Mouse (Mus musculus) myocyte (in vitro differentiated cells): ENCODE results near the gene Ano10.

Experiments
- CEBPB ChIP-seq: IDR thresholded peaks from 2 replicates; pipeline ENCODE4 v1.6.1; 2011; ENCODE audit warnings: mild to moderate bottlenecking, moderate library complexity; ENCODE audit not compliant: poor library complexity, insufficient read depth, severe bottlenecking
- E2F4 ChIP-seq: IDR thresholded peaks from one replicate; pipeline ENCODE4 v1.6.1; 2011; ENCODE audit warnings: mild to moderate bottlenecking, control low read depth, moderate library complexity; ENCODE audit not compliant: insufficient read depth
- MAX ChIP-seq: IDR thresholded peaks from one replicate; pipeline ENCODE4 v1.6.1; 2011; ENCODE audit warnings: low read depth, mild to moderate bottlenecking, control low read depth
- MYOD1 ChIP-seq, 3 experiments: IDR thresholded peaks; one replicate each; pipeline ENCODE4 v1.6.1; 2011; ENCODE audit warnings: control low read depth in 2 of 3, low read depth in 2 of 3, mild to moderate bottlenecking in 2 of 3, moderate library complexity in 1 of 3; ENCODE audit not compliant: insufficient read length in 2 of 3, control insufficient read depth in 1 of 3
- MYOG ChIP-seq, 3 experiments: IDR thresholded peaks; one replicate each; pipeline ENCODE4 v1.6.1; 2011; ENCODE audit warnings: control low read depth in 2 of 3, low read depth in 2 of 3, mild to moderate bottlenecking in 2 of 3; ENCODE audit not compliant: insufficient read length in 2 of 3, control insufficient read depth in 1 of 3, insufficient read depth in 1 of 3
- POLR2A ChIP-seq: IDR thresholded peaks from one replicate; pipeline ENCODE4 v1.6.1; 2011; ENCODE audit warnings: low read depth, mild to moderate bottlenecking, control low read depth, moderate library complexity; ENCODE audit not compliant: insufficient read length
- POLR2AphosphoS2 ChIP-seq: IDR thresholded peaks from one replicate; pipeline ENCODE4 v1.6.1; 2011; ENCODE audit warnings: low read depth, control low read depth; ENCODE audit not compliant: insufficient read length
- REST ChIP-seq: IDR thresholded peaks from one replicate; pipeline ENCODE4 v1.6.1; 2011; ENCODE audit warnings: mild to moderate bottlenecking, control low read depth, moderate library complexity; ENCODE audit not compliant: insufficient read depth, insufficient read length
- SRF ChIP-seq: IDR thresholded peaks from one replicate; pipeline ENCODE4 v1.6.1; 2011; ENCODE audit warnings: low read depth; ENCODE audit not compliant: control insufficient read depth, insufficient read length
- TCF12 ChIP-seq: IDR thresholded peaks from one replicate; pipeline ENCODE4 v1.6.1; 2011; ENCODE audit warnings: mild to moderate bottlenecking, control low read depth; ENCODE audit not compliant: poor library complexity, insufficient read depth, severe bottlenecking
- USF1 ChIP-seq: IDR thresholded peaks from one replicate; pipeline ENCODE4 v1.6.1; 2011; ENCODE audit warnings: low read depth, mild to moderate bottlenecking, control low read depth, moderate library complexity

DNA sequence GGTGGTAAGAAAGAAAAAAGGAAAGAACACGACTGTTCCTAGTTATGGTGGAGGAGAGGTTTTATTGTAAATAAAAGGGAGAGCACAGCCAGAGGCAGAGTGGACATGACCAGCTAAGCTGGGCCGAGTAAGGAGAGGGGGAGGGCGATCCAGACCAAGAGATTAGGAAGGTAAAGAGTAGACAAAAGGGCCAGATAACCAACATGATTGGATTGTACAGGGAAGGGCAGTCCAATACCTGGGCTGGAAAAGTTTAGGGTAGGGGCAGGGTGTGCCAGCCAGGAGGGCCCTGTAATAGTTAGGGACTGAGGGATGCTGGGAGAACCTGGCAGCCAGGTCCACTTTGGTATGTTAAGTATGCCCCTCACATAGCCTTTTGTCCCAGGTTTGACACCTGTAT lies 34.0 kb upstream of the Ano10 start:
- no peak for TF ChIP-seq POLR2A
- TF ChIP-seq MAX, result no peak
- no peak for TF ChIP-seq REST
- TF ChIP-seq E2F4, result no peak
- TF ChIP-seq MYOG (IDR thresholded peaks at IDR 0.05; ENCODE audit: control insufficient read depth in 1 of 3, insufficient read depth in 1 of 3, insufficient read length in 2 of 3, low read depth in 2 of 3), result no peak
- no peak for TF ChIP-seq CEBPB
- no peak for TF ChIP-seq MYOD1 (IDR thresholded peaks at IDR 0.05; ENCODE audit: control insufficient read depth in 1 of 3, insufficient read length in 2 of 3, low read depth in 2 of 3)
- TF ChIP-seq USF1, result no peak
- TF ChIP-seq TCF12, result no peak
- no peak for TF ChIP-seq POLR2AphosphoS2
- TF ChIP-seq SRF, result no peak
